Mouse (Mus musculus): ENCODE data around the gene Dnah7c.
"Not testable (repeated sequence)": the region's sequence is repeated elsewhere in the genome, so short reads cannot be mapped to it uniquely, and the experiment has no call there.

- not testable (repeated sequence) for TF ChIP-seq POLR2A (IDR thresholded peaks at IDR 0.05; ENCODE audit: control insufficient read depth, low read depth, low read length); CTCF (IDR thresholded peaks at IDR 0.05; ENCODE audit: control insufficient read depth, insufficient read depth, insufficient replicate concordance, low read depth, low read length)
These were observed 168.4 kb downstream of the Dnah7c start for GRCm38 (mm10) chr1:46593826-46594225.
